Mouse (Mus musculus) C2C12 (cell line): ENCODE data around the gene Gm20388.

Experiments used
- CTCF ChIP-seq: IDR thresholded peaks from one replicate; pipeline ENCODE4 v1.5.1; 2011; ENCODE audit not compliant: control insufficient read depth, insufficient read depth, insufficient read length
- MAX ChIP-seq: IDR thresholded peaks from one replicate; pipeline ENCODE4 v1.6.1; 2011; ENCODE audit warnings: mild to moderate bottlenecking, control low read depth
- USF1 ChIP-seq: IDR thresholded peaks from one replicate; pipeline ENCODE4 v1.6.1; 2011; ENCODE audit warnings: low read depth, mild to moderate bottlenecking, control low read depth, moderate library complexity

- TF ChIP-seq CTCF (no peak), MAX (no peak), USF1 (no peak)
These were observed 664.3 kb downstream of the Gm20388 start for GRCm38 (mm10) chr8:120574941-120575340.
